Mouse (Mus musculus) ES-Bruce4 (cell line): Measurements from ENCODE around the gene Lins1. TPM values are rescaled to one million over a fixed set of nuclear protein-coding genes. Genes with fewer than 3 reads are reported as not detected.
A peak's percentile ranks its signal among the peaks of the same experiment; 100 is the strongest.

Source experiments
- H3K27ac ChIP-seq: 2 replicates; pipeline ENCODE4 v1.5.1; 2012; ENCODE audit warnings: low read length, inconsistent platforms; ENCODE audit not compliant: insufficient read depth
- H3K27me3 ChIP-seq: 2 replicates; pipeline ENCODE4 v1.6.1; 2012; ENCODE audit warnings: mild to moderate bottlenecking, low read length, inconsistent platforms; ENCODE audit not compliant: control insufficient read depth, poor library complexity, insufficient read depth, severe bottlenecking
- H3K36me3 ChIP-seq: 2 replicates; pipeline ENCODE4 v1.6.1; 2012; ENCODE audit warnings: inconsistent platforms, mild to moderate bottlenecking, low read length, moderate library complexity; ENCODE audit not compliant: control insufficient read depth, poor library complexity, insufficient read depth, severe bottlenecking
- H3K4me1 ChIP-seq: one replicate; pipeline ENCODE4 v1.8.1; 2011; ENCODE audit warnings: low read length; ENCODE audit not compliant: control insufficient read depth, insufficient read depth
- H3K4me3 ChIP-seq: 2 replicates; pipeline ENCODE4 v1.5.1; 2011; ENCODE audit warnings: low read depth, mild to moderate bottlenecking, low read length
- H3K9ac ChIP-seq: 2 replicates; pipeline ENCODE4 v1.6.1; 2012; ENCODE audit warnings: low read depth, mild to moderate bottlenecking, inconsistent platforms; ENCODE audit not compliant: poor library complexity, severe bottlenecking
- H3K9me3 ChIP-seq: replicated peaks from 2 replicates; pipeline ENCODE4 v1.6.1; 2012; ENCODE audit warnings: mild to moderate bottlenecking, low read length, inconsistent platforms; ENCODE audit not compliant: control insufficient read depth, poor library complexity, insufficient read depth, severe bottlenecking
- CTCF ChIP-seq: IDR thresholded peaks from one replicate; pipeline ENCODE4 v1.8.1; 2011; ENCODE audit warnings: low read depth, low read length
- EP300 ChIP-seq: IDR thresholded peaks from 2 replicates; pipeline ENCODE4 v1.6.1; 2011; ENCODE audit warnings: low read depth, low read length; ENCODE audit not compliant: insufficient read depth
- POLR2A ChIP-seq: IDR thresholded peaks from one replicate; pipeline ENCODE4 v1.8.1; 2011; ENCODE audit warnings: low read length; ENCODE audit not compliant: insufficient read depth
- polyA plus RNA-seq: library from polyadenylated mRNA; stranded (reverse); fragments of >200 nt; gene quantifications from 2 replicates; pipeline ENCODE4 v1.2.4, GENCODE M21; 2011; ENCODE audit warnings: low read depth; ENCODE audit not compliant: missing spikeins, insufficient read depth, insufficient read length

Gene Lins1
- polyA plus RNA-seq, result 7.8 and 10.9 TPM in 2 replicates

- no peaks in the 10 kb centered on the region for H3K4me1 ChIP-seq
- H3K27me3 ChIP-seq, result no peaks in the 10 kb centered on the region
- H3K4me3 ChIP-seq, result peak within 1 kb of the TSS; percentile 96
- H3K27ac ChIP-seq, result no peak within 1 kb of the TSS
- no peaks in the 10 kb centered on the region for H3K36me3 ChIP-seq
- no peaks in the 10 kb centered on the region for H3K9me3 ChIP-seq
- H3K9ac ChIP-seq, result peak within 1 kb of the TSS; percentile 82
- TF ChIP-seq CTCF (no peak), POLR2A (peak; percentile 58)
Observed at GRCm38 (mm10) chr7:66689620-66690360, at the start of gene Lins1. TSS of gene Lins1 (plus strand) at chr7:66689889.

GRCm38 (mm10) chr7:66645736-66646135 lies 44.0 kb upstream of the Lins1 start:
- Histone ChIP-seq H3K9ac (no peak overlapping the region), H3K9me3 (no peaks in the 10 kb centered on the region), H3K27me3 (no peaks in the 10 kb centered on the region), H3K36me3 (no peaks in the 10 kb centered on the region), H3K27ac (no peak overlapping the region), H3K4me1 (no peaks in the 10 kb centered on the region), H3K4me3 (no peak overlapping the region)
- TF ChIP-seq EP300, result no peak
- no peak for TF ChIP-seq POLR2A
- no peak for TF ChIP-seq CTCF

- H3K27me3 ChIP-seq, result no peaks in the 10 kb centered on the region
Observed at GRCm38 (mm10) chr7:66649181-66649580, 40.5 kb upstream of the Lins1 start.

GRCm38 (mm10) chr7:66650883-66651282 lies 38.8 kb upstream of the Lins1 start:
- Histone ChIP-seq H3K9me3 (no peaks in the 10 kb centered on the region), H3K27me3 (no peaks in the 10 kb centered on the region), H3K4me1 (no peaks in the 10 kb centered on the region), H3K9ac (no peak overlapping the region), H3K36me3 (no peaks in the 10 kb centered on the region), H3K4me3 (no peak overlapping the region), H3K27ac (no peak overlapping the region)
- TF ChIP-seq POLR2A, result no peak
- no peak for TF ChIP-seq CTCF
- no peak for TF ChIP-seq EP300

More at GRCm38 (mm10) chr7:66649181-66649580, 40.5 kb upstream of the Lins1 start:
- H3K27ac ChIP-seq, result no peak overlapping the region
- no peaks in the 10 kb centered on the region for H3K36me3 ChIP-seq
- H3K9ac ChIP-seq, result no peak overlapping the region
- TF ChIP-seq POLR2A (no peak), EP300 (no peak), CTCF (no peak)
- H3K4me3 ChIP-seq, result no peak overlapping the region
- H3K4me1 ChIP-seq, result no peaks in the 10 kb centered on the region
- H3K9me3 ChIP-seq, result no peaks in the 10 kb centered on the region

- TF ChIP-seq POLR2A (no peak), CTCF (no peak), EP300 (no peak)
- Histone ChIP-seq H3K4me3 (no peak overlapping the region), H3K9me3 (no peaks in the 10 kb centered on the region)
Observed at GRCm38 (mm10) chr7:66652216-66652615, 37.5 kb upstream of the Lins1 start.

GRCm38 (mm10) chr7:66653596-66653995 lies 36.1 kb upstream of the Lins1 start:
- Histone ChIP-seq H3K9ac (no peak overlapping the region), H3K36me3 (no peaks in the 10 kb centered on the region)

More at GRCm38 (mm10) chr7:66652216-66652615, 37.5 kb upstream of the Lins1 start:
- no peaks in the 10 kb centered on the region for H3K27me3 ChIP-seq
- H3K27ac ChIP-seq, result no peak overlapping the region
- no peaks in the 10 kb centered on the region for H3K36me3 ChIP-seq
- H3K9ac ChIP-seq, result no peak overlapping the region
- no peaks in the 10 kb centered on the region for H3K4me1 ChIP-seq

More at GRCm38 (mm10) chr7:66653596-66653995, 36.1 kb upstream of the Lins1 start:
- TF ChIP-seq CTCF, result no peak
- TF ChIP-seq POLR2A, result no peak
- TF ChIP-seq EP300, result no peak
- Histone ChIP-seq H3K4me3 (no peak overlapping the region), H3K27ac (no peak overlapping the region), H3K9me3 (no peaks in the 10 kb centered on the region), H3K27me3 (no peaks in the 10 kb centered on the region), H3K4me1 (no peaks in the 10 kb centered on the region)
